ENCODE assay signal across 21 mouse cellular contexts in genomic region chrX:162102802-162103434, GRCm38 (mm10). TPM values are rescaled to one million over a fixed set of nuclear protein-coding genes. Genes with fewer than 3 reads are reported as not detected.
A peak's percentile ranks its signal among the peaks of the same experiment; 100 is the strongest.
DNase-seq lines count a peak whose midpoint lies in the region; ATAC-seq and TF ChIP-seq lines count a peak whose summit lies in the region.
"Had no signal": no experiment of that assay in that cellular context is flagged by ENCODE, and none has a peak within 500 bp of the region (broad histone marks: within the 10 kb centered on the region; RNA-seq: fewer than 3 reads in every experiment).

No protein-coding gene starts in this region.

- H3K27ac ChIP-seq in kidney, adult 2 months (ENCODE audit: insufficient read depth, low read depth, low read length), result peak overlapping the region; percentile 82
- H3K27ac ChIP-seq in gastrocnemius, adult 2 months, result no peak overlapping the region
- H3K27ac ChIP-seq: forebrain, embryonic 10.5 days; heart, embryonic 10.5 days; hindbrain, embryonic 10.5 days had no signal

- WGBS in kidney, adult 2 months, result 37% methylated on average over 3 of the region's 3 CpGs

- intact Hi-C loops in gastrocnemius, adult 2 months (cut with DNase I), result no loop called here

- H3K4me1 ChIP-seq in kidney, adult 2 months (ENCODE audit: control insufficient read depth, insufficient read depth, low read length), result peaks cover 16% of the 10 kb centered on the region; the same call in 1 of the 2 replicates
- H3K4me1 ChIP-seq: forebrain, embryonic 10.5 days; heart, embryonic 10.5 days; hindbrain, embryonic 10.5 days had no signal

- peak; percentile 75 for DNase-seq in kidney, adult 2 months
- no peak for DNase-seq in kidney, adult 18-20 months
- DNase-seq in Patski (ENCODE audit: low read depth, low spot score), result no peak
- peak; percentile 14 to 57 for DNase-seq in kidney, postnatal 36 days
- DNase-seq in lung, postnatal 25 days (ENCODE audit: low spot score), result peak; percentile 37
- DNase-seq in gastrocnemius, adult 2 months, result no peak
- no peak for DNase-seq in adrenal gland, postnatal 36 days
- DNase-seq in urinary bladder, adult 2 months (ENCODE audit: low spot score), result no peak
- DNase-seq: adrenal gland, postnatal 25 days; cerebellum, adult 11-12 months; cerebellum, postnatal 14 days; embryo, embryonic 11 days; forebrain, postnatal 0 days; left cerebral cortex, postnatal 4 days; liver; right cerebral cortex, postnatal 14 days had no signal

- no peaks in the 10 kb centered on the region for H3K36me3 ChIP-seq in kidney, adult 2 months (ENCODE audit: control insufficient read depth, insufficient read depth, low read length)
- H3K36me3 ChIP-seq: forebrain, embryonic 10.5 days; heart, embryonic 10.5 days; hindbrain, embryonic 10.5 days had no signal

- no peaks in the 10 kb centered on the region for H3K27me3 ChIP-seq in kidney, adult 2 months (replicated peaks; ENCODE audit: control insufficient read depth, insufficient read depth, low read length)
- H3K27me3 ChIP-seq in Patski, result no peaks in the 10 kb centered on the region

- no peak overlapping the region for H3K4me3 ChIP-seq in kidney, adult 2 months (ENCODE audit: insufficient read depth, low read depth, low read length)
- H3K4me3 ChIP-seq in gastrocnemius, adult 2 months, result no peak overlapping the region
- H3K4me3 ChIP-seq: forebrain, embryonic 10.5 days; heart, embryonic 10.5 days; hindbrain, embryonic 10.5 days had no signal

- in situ Hi-C loops in Patski (cut with MboI; ENCODE audit: low pct_unique_long_range_greater_than_20kb), result no loop called here

- CTCF ChIA-PET in Patski (lab: Charles Lee), result no interaction called here

- no peak for TF ChIP-seq CTCF in kidney, adult 2 months (conservative IDR thresholded peaks at IDR 0.05; ENCODE audit: insufficient read depth, insufficient read length, low read depth, low read length)
- no peak for TF ChIP-seq CTCF in Patski (IDR thresholded peaks at IDR 0.05)
- TF ChIP-seq CTCF in gastrocnemius, adult 2 months (IDR thresholded peaks at IDR 0.05), result no peak

- POLR2A ChIA-PET in Patski (lab: Charles Lee), result no interaction called here

- no peak for TF ChIP-seq POLR2A in kidney, adult 2 months (IDR thresholded peaks at IDR 0.05; ENCODE audit: low read depth, low read length)

- peak; percentile 54 for ATAC-seq in Patski
- ATAC-seq: CD4-positive, CD25-positive, alpha-beta regulatory T cell, adult 4 months; forebrain, postnatal 0 days had no signal

RNA-seq across cellular contexts. Expression of gene Nhs, which starts 56.6 kb away (rescaled TPM):
- polyA plus RNA-seq in kidney, adult 2 months (2012; rRNA removed), result 3.7 and 4.6 TPM in 2 replicates
- polyA plus RNA-seq in Patski (2021), result 5.5 TPM
- under 1 TPM; 0.70 to 0.89 TPM for total RNA-seq in gastrocnemius, adult 2 months (2021)
- 1 to 10 TPM; 1.1 to 1.5 TPM for total RNA-seq in adrenal gland, postnatal 36 days (2021)
- polyA plus RNA-seq in urinary bladder, adult 2 months (2012; rRNA removed), result 0.67 and 1.0 TPM in 2 replicates
- total RNA-seq: neutrophil, adult 5-6 weeks had no signal

Comparison
In these comparisons a context has a peak if more than half of its experiments do, and no peak if none do; other contexts are left out.
1. DNase-seq: peak in kidney, adult 2 months (single experiment), kidney, postnatal 36 days (2 of 2) and lung, postnatal 25 days (single experiment); none in kidney, adult 18-20 months (single experiment), Patski (single experiment), gastrocnemius, adult 2 months (single experiment), adrenal gland, postnatal 36 days (0 of 2) and urinary bladder, adult 2 months (single experiment).